Mouse (Mus musculus) right cerebral cortex, adult 18-20 months (tissue): ENCODE results near the gene Slc36a3.
A peak's percentile ranks its signal among the peaks of the same experiment; 100 is the strongest.

Source experiments
- DNase-seq: peaks from one replicate; pipeline ENCODE4 v3.0.0; 2022; ENCODE audit warnings: mixed read lengths

The Slc36a3 gene

GRCm38 (mm10) chr11:55151608-55152007 is at the start of gene Slc36a3:
Slc36a3 (minus strand) TSS chr11:55151708.
- no peak for DNase-seq

DNA sequence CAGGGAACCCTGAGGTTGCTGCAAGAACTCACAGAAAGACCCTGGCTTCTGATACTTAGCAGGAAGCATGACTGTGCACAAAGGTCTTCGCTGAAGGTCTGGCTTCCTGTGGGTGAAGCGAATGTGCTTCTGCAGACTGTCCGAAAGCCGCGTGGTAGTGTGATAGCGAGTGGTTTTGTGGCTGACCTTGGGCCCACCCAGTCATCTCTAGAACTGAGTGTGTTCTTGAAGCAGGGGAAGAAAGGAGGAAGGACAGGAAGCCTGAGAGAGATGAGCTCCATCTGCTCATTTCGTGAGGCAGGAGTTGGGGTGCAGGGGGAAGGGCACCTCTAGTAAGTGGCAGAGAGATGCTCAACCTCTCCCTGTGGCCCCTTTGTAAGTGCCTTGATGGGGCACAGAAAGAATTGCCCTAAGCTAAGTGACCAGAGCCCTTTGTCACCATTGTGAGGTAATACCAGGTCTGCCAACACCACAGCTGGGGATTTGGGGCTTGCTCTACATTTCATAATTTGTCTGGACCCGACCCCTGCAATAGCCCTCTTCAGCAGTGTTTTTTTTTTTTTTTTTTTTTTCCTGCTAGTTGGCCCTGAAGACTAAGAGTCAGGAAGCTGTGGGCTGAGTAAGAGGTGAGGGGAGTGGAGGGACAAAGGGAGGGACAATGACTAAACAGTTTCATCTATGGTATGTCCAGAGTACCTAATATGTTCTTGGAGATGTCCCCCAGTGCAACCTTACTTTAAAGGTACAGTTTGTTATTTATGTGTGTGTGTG is 46.4 kb upstream of the Slc36a3 start:
- no peak for DNase-seq

GRCm38 (mm10) chr11:55197086-55197485 is 45.6 kb upstream of the Slc36a3 start:
- no peak for DNase-seq

- DNase-seq = no peak
These were observed 38.7 kb upstream of the Slc36a3 start for GRCm38 (mm10) chr11:55190216-55190615.

DNA sequence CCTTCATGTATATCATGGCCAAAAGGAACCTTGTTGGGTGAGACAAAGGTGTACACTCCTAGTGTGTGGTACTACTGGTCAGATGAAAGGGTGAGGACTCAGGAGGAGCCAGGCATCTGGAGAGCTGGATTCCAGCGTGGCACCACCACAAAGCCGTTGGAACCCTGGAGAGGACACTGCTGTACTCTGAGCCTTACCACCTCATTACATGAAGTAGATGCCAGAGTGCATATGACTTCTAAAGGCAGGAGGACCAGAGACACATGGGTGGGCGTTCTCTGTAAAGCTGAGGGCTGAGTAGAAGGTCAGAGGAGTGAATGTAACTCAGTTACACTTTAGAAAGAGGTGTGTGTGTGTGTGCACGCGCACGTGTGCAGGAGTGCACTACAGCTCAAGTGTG is 36.3 kb upstream of the Slc36a3 start:
- DNase-seq = no peak

DNA sequence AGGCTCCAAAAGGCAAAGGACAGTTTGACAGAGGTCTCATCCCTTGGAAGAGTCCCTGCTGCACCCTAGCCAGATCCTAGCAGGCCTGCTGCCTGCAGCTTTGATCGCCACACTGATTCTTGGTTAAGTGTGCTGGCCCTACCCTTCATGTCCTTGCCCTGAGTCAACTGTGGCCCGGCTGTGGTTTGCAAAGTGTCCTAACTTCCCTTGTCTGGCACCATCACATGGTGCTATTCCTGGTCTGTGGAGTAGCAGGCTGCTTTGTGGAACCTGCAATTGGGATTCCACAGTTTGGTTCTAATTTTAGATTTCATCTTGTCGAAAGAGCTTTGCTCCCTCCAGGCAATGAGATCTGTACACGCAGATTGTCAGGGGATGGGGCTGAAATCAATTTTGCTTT is 35.8 kb upstream of the Slc36a3 start:
- no peak for DNase-seq

GRCm38 (mm10) chr11:55184733-55185291 is 33.3 kb upstream of the Slc36a3 start, which contains the start of gene Slc36a2:
Slc36a2 (minus strand) TSS chr11:55185077.
- DNase-seq = no peak

DNA sequence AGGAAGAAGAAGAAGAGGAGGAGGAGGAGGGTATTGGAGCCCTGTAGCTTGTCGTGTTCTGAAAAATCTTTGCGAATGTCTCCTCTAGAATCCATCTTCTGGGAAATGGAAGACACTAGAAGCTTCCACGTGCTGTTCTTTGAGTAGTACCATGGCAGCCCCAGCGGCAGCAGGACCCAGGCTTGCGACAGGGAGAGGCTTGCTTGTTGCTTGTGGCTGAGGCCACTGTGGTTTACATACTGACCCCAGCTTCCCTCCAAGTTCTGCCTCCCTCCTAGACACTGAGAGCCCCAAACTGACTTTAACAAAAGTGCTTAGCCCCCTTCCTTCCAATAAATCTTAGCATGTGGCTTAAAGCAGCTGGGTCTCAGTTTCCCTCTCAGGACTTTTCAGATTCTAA is 32.7 kb upstream of the Slc36a3 start:
- DNase-seq = no peak

GRCm38 (mm10) chr11:55183124-55183523 is 31.6 kb upstream of the Slc36a3 start:
- DNase-seq = no peak

GRCm38 (mm10) chr11:55179856-55180255 is 28.3 kb upstream of the Slc36a3 start:
- DNase-seq = no peak

- no peak for DNase-seq
These were observed 27.3 kb upstream of the Slc36a3 start for GRCm38 (mm10) chr11:55178830-55179229.

- no peak for DNase-seq
These were observed 19.0 kb upstream of the Slc36a3 start for GRCm38 (mm10) chr11:55170501-55170900.

GRCm38 (mm10) chr11:55168914-55169313 is 17.4 kb upstream of the Slc36a3 start:
- no peak for DNase-seq

GRCm38 (mm10) chr11:55168504-55168903 is 17.0 kb upstream of the Slc36a3 start:
- DNase-seq = no peak

DNA sequence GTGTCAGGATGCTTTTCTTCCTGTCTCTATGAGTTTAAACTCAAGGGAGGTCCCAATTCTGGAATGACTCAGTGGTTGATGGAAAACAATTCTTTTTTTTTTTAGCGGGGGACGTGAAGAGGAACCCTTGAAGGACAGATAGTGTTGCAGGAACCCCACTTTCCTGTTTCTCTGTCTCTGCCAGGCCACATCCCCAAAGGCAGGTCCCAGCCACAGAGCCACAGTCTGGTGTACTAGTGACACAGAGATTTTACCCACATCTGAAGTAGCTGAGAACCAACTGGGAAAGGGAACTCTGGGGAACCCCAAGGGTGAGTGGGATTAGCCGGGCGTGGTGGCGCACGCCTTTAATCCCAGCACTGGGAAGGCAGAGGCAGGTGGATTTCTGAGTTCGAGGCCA is 14.2 kb upstream of the Slc36a3 start:
- DNase-seq = no peak

DNA sequence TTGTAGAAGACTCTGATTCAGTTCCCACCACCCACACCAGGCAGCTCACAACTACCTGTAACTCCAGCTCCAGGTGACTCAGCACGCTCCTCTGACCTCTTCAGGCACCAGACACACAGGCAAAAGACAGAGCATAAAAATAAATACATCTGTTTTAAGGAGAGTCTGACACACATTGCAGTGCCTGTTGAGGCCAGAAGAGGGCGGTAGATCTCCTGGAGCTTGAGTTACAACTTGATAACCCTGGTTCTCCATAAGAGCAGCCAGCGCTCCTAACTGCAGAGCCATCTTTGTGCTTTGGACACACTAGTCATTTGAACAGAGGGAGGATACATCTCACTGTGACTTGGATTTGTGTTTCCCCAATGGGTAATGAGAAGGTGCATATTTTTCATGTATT is 13.2 kb upstream of the Slc36a3 start:
- DNase-seq = peak; percentile 43

DNA sequence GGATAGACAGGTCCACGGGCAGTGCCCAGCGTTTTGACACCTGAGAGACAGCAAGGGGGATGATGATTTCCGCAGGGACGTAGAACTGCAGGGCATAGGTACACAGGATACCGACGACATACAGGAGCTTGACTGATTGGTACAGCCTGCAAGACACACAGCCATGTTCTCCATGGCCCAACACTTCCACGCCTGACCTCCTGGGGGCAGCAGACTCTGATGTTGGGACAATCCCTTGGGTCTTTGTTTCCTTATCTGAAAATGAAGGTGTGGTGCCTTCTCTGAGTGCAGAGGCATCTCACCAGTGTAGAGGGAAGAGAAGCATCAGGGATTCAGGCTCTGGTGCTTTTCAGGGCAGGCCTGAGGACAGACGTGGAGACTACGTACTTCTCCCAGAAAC is 11.2 kb upstream of the Slc36a3 start:
- DNase-seq = peak; percentile 52

DNA sequence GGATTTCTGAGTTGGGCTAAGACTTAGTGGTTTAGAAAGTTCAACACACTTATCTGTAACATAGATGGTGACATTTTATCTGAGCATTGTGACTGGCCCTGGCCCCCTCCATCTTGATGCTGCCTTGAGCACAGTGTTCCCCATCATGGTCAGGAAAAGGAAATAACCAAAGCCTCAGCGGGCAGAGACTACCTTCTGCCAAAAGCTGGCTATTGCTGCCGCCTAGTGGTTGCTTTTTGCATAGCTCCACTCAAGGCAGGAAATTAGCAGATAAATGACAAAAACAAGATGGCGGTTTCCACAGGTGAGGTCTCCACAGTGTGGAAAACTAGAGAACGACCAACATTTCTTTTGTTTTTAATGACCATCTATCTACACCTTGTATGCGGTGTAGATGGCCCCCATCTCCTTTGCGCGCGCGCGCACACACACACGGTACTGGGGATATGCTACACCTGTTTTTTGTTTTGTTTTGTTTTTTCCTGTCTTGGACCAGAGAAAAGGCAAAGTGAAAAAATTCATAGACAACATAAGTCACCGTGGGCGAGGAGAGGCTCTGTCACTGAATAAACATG is 7.4 kb upstream of the Slc36a3 start:
- peak; percentile 68 for DNase-seq

DNA sequence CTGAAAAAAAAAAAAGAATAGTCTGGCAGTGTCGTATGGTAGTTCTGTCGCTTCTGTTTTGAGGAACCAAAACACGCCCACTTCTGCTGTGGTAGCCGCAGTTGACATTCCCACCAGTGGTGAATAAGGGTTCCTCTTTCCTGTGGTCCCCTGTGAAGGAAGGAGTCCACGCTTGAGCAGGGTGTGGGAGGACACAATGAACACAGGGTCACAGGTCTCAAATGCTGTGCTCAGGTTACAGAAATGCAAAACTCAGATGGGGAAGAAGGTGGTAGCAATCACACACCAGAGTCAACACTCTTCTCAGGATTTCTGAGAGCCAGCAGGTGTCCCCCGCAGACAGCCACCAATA is 3.5 kb upstream of the Slc36a3 start:
- no peak for DNase-seq

- DNase-seq = no peak
These were observed 3.0 kb upstream of the Slc36a3 start for GRCm38 (mm10) chr11:55154398-55155069.

DNA sequence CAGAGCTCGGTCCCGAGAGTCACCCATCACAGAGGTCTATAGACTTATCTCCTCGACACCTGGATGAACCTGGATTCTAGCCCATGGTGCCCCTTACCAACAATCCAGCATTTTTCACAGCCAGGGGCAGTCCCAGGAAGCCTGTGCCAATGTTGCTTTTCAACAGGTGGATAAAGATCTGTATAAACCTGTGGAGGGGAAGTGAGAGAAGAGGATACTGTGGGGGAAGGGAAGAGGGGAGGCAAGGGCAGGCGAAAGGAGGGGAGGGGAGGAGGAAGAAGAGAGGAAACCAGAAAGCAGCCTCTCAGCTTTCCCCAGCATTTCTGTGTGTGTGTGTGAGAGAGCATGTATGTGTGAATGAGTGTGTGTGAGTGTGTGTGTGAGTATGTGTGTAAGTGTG is 3.0 kb downstream of the Slc36a3 start:
- no peak for DNase-seq

DNA sequence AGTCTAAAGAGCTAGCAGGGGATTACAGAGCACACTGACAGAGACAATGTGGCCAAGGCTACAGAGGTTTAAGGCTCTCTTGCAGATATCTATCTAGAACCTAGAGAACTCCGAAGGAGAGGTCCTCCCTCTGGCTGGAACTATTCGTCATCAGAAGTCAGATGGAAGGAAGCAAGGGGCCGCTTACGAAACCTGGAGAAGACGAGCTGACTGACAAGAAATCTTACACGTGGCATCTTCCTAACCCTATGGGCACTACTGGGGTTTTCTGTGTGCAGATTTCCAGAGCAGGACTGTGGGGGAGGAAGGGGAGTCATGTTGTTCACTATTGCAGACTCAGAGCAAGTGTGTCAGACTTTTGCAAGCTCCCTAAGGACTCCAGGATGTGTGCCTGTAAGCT is 4.1 kb downstream of the Slc36a3 start:
- no peak for DNase-seq

GRCm38 (mm10) chr11:55146855-55147254 is 4.7 kb downstream of the Slc36a3 start:
- no peak for DNase-seq

DNA sequence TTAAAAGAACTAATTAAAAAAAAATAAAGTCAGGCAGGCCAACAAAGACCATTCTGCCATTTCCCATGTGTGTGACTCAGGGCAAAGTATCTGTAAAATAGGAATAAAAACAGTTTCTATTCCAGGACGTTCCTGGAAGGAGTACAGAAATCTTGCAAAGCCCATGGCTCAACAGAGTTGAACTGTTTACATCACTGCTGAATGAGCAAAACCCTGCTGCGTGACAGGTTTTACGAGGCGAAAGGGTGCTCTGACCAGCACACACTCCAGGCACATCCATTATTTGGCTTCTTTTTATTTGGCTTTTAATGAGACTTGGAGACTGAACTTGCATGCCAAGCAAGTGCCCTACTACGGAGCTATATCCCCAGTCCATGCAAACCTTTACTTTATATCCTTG is 7.5 kb downstream of the Slc36a3 start:
- no peak for DNase-seq
